Mouse (Mus musculus) midbrain, embryonic 13.5 days (tissue): ENCODE measurements around the gene Zfp648. TPM values are rescaled to one million over a fixed set of nuclear protein-coding genes. Genes with fewer than 3 reads are reported as not detected.

Experiments used
- ATAC-seq: fragments of 200-750 bp; cut with Nextera tagmentation; 2 replicates; pipeline ENCODE4 v1.8.0; 2017; ENCODE audit warnings: mild to moderate bottlenecking, moderate TSS enrichment, moderate library complexity
- H3K27ac ChIP-seq: fragments of 300-500 bp; sonication (generic); 2 replicates; pipeline ENCODE4 v1.5.1; 2015; ENCODE audit warnings: inconsistent platforms, mild to moderate bottlenecking, moderate library complexity
- H3K27me3 ChIP-seq: fragments of 300-500 bp; sonication (generic); 2 replicates; pipeline ENCODE4 v1.6.1; 2015; ENCODE audit warnings: mild to moderate bottlenecking, inconsistent platforms
- H3K36me3 ChIP-seq: fragments of 300-500 bp; sonication (generic); 2 replicates; pipeline ENCODE4 v1.6.1; 2015; ENCODE audit warnings: mild to moderate bottlenecking, inconsistent platforms
- H3K4me1 ChIP-seq: fragments of 300-500 bp; sonication (generic); replicated peaks from 2 replicates; pipeline ENCODE4 v1.6.1; 2015; ENCODE audit warnings: inconsistent platforms
- H3K4me2 ChIP-seq: fragments of 300-500 bp; sonication (generic); replicated peaks from 2 replicates; pipeline ENCODE4 v1.6.1; 2015; ENCODE audit warnings: moderate library complexity, mild to moderate bottlenecking, inconsistent platforms
- H3K4me3 ChIP-seq: fragments of 300-500 bp; sonication (generic); replicated peaks from 2 replicates; pipeline ENCODE4 v1.5.1; 2015; ENCODE audit warnings: mild to moderate bottlenecking, inconsistent platforms
- H3K9ac ChIP-seq: fragments of 300-500 bp; sonication (generic); replicated peaks from 2 replicates; pipeline ENCODE4 v1.6.1; 2015; ENCODE audit warnings: mild to moderate bottlenecking, inconsistent platforms
- H3K9me3 ChIP-seq: fragments of 300-500 bp; sonication (generic); 2 replicates; pipeline ENCODE4 v1.6.1; 2016; ENCODE audit warnings: mild to moderate bottlenecking, inconsistent platforms
- WGBS: fragments of 180-500 bp; shearing (Covaris S2); methylation state at CpG from one replicate; pipeline ENCODE4 v1.1.7; 2015; 5-methylcytosine and 5-hydroxymethylcytosine counted together
- polyA plus RNA-seq: library from polyadenylated mRNA; unstranded; fragments of >200 nt; fragmentation: Nextera tagmentation; extraction: Ambion mirVana; gene quantifications from 2 replicates; pipeline ENCODE4 v1.2.1, GENCODE M21; 2015

Zfp648 gene
- polyA plus RNA-seq, result 0.14 TPM in 1 of 2 replicates, not detected in the other

GRCm38 (mm10) chr1:154200955-154201722, at the start of gene Zfp648:
Gene Zfp648 (plus strand): TSS chr1:154201187.
- ATAC-seq, result no peak
- H3K27me3 ChIP-seq, result peaks cover 46% of the 10 kb centered on the region
- H3K27ac ChIP-seq, result no peak within 1 kb of the TSS
- H3K4me1 ChIP-seq, result peaks cover 10% of the 10 kb centered on the region
- no peak within 1 kb of the TSS for H3K4me3 ChIP-seq
- H3K9me3 ChIP-seq, result no peaks in the 10 kb centered on the region
- no peak within 1 kb of the TSS for H3K9ac ChIP-seq
- 32% methylated on average over 14 of the region's 14 CpGs for WGBS
- no peak within 1 kb of the TSS for H3K4me2 ChIP-seq
- no peaks in the 10 kb centered on the region for H3K36me3 ChIP-seq

GRCm38 (mm10) chr1:154152539-154152938, 48.4 kb upstream of the Zfp648 start:
- Histone ChIP-seq H3K9ac (no peak overlapping the region), H3K27me3 (no peaks in the 10 kb centered on the region), H3K4me2 (no peak overlapping the region), H3K36me3 (no peaks in the 10 kb centered on the region), H3K4me1 (peaks cover 21% of the 10 kb centered on the region), H3K27ac (no peak overlapping the region), H3K4me3 (no peak overlapping the region), H3K9me3 (no peaks in the 10 kb centered on the region)
- no peak for ATAC-seq
- 60% methylated on average over 1 of the region's 1 CpGs for WGBS

- Histone ChIP-seq H3K9me3 (no peaks in the 10 kb centered on the region), H3K27ac (no peak overlapping the region), H3K4me3 (no peak overlapping the region), H3K4me2 (no peak overlapping the region), H3K36me3 (no peaks in the 10 kb centered on the region), H3K4me1 (peaks cover 22% of the 10 kb centered on the region), H3K9ac (no peak overlapping the region), H3K27me3 (no peaks in the 10 kb centered on the region)
- ATAC-seq, result no peak
- WGBS, result 90% methylated on average over 7 of the region's 7 CpGs
Observed at GRCm38 (mm10) chr1:154153800-154154199, 47.2 kb upstream of the Zfp648 start.

- Histone ChIP-seq H3K4me2 (no peak overlapping the region), H3K9ac (no peak overlapping the region), H3K9me3 (no peaks in the 10 kb centered on the region), H3K27me3 (no peaks in the 10 kb centered on the region), H3K27ac (peak overlapping the region; percentile 72), H3K4me3 (no peak overlapping the region), H3K4me1 (peaks cover 13% of the 10 kb centered on the region), H3K36me3 (no peaks in the 10 kb centered on the region)
- peak; percentile 95 for ATAC-seq
- WGBS, result 42% methylated on average over 14 of the region's 14 CpGs
Observed at GRCm38 (mm10) chr1:154156177-154157062, 44.6 kb upstream of the Zfp648 start.

- H3K4me2 ChIP-seq, result no peak overlapping the region
- H3K9ac ChIP-seq, result no peak overlapping the region
- 61% methylated on average over 4 of the region's 4 CpGs for WGBS
- ATAC-seq, result peak; percentile 62
- H3K36me3 ChIP-seq, result no peaks in the 10 kb centered on the region
- no peaks in the 10 kb centered on the region for H3K9me3 ChIP-seq
- no peak overlapping the region for H3K4me3 ChIP-seq
- H3K27me3 ChIP-seq, result no peaks in the 10 kb centered on the region
- H3K4me1 ChIP-seq, result peaks cover 13% of the 10 kb centered on the region
- H3K27ac ChIP-seq, result peak overlapping the region; percentile 72
Observed at GRCm38 (mm10) chr1:154157131-154157530, 43.9 kb upstream of the Zfp648 start.

- 69% methylated on average over 6 of the region's 6 CpGs for WGBS
- H3K36me3 ChIP-seq, result no peaks in the 10 kb centered on the region
- H3K4me2 ChIP-seq, result no peak overlapping the region
- no peak overlapping the region for H3K4me3 ChIP-seq
- H3K27me3 ChIP-seq, result no peaks in the 10 kb centered on the region
- no peaks in the 10 kb centered on the region; the same call in 1 of the 2 replicates for H3K4me1 ChIP-seq
- H3K9me3 ChIP-seq, result no peaks in the 10 kb centered on the region
- no peak overlapping the region for H3K27ac ChIP-seq
- ATAC-seq, result no peak
- no peak overlapping the region for H3K9ac ChIP-seq
Observed at GRCm38 (mm10) chr1:154167696-154168095, 33.3 kb upstream of the Zfp648 start.

GRCm38 (mm10) chr1:154175334-154175733, 25.7 kb upstream of the Zfp648 start:
- 69% methylated on average over 6 of the region's 6 CpGs for WGBS
- Histone ChIP-seq H3K9ac (no peak overlapping the region), H3K4me2 (no peak overlapping the region), H3K4me3 (no peak overlapping the region), H3K36me3 (no peaks in the 10 kb centered on the region), H3K9me3 (no peaks in the 10 kb centered on the region), H3K27me3 (0 out of 2 replicates have a peak, but pooled peaks cover 2% of the 10 kb centered on the region), H3K27ac (no peak overlapping the region), H3K4me1 (no peaks in the 10 kb centered on the region)
- ATAC-seq, result no peak

- no peaks in the 10 kb centered on the region for H3K4me1 ChIP-seq
- no peak overlapping the region for H3K27ac ChIP-seq
- 0 out of 2 replicates have a peak, but pooled peaks cover 4% of the 10 kb centered on the region for H3K27me3 ChIP-seq
- H3K4me2 ChIP-seq, result no peak overlapping the region
- no peak for ATAC-seq
- H3K36me3 ChIP-seq, result no peaks in the 10 kb centered on the region
- H3K4me3 ChIP-seq, result no peak overlapping the region
- WGBS, result 95% methylated on average over 4 of the region's 4 CpGs
- no peak overlapping the region for H3K9ac ChIP-seq
- H3K9me3 ChIP-seq, result no peaks in the 10 kb centered on the region
Observed at GRCm38 (mm10) chr1:154177781-154178180, 23.2 kb upstream of the Zfp648 start.

GRCm38 (mm10) chr1:154178541-154179155, 22.3 kb upstream of the Zfp648 start:
- Histone ChIP-seq H3K9ac (no peak overlapping the region), H3K27ac (no peak overlapping the region), H3K27me3 (0 out of 2 replicates have a peak, but pooled peaks cover 4% of the 10 kb centered on the region), H3K9me3 (no peaks in the 10 kb centered on the region), H3K4me2 (no peak overlapping the region), H3K4me3 (no peak overlapping the region), H3K36me3 (no peaks in the 10 kb centered on the region), H3K4me1 (no peaks in the 10 kb centered on the region)
- WGBS, result 88% methylated on average over 8 of the region's 8 CpGs
- no peak for ATAC-seq

- no peak overlapping the region for H3K4me3 ChIP-seq
- no peak overlapping the region for H3K4me2 ChIP-seq
- H3K9me3 ChIP-seq, result no peaks in the 10 kb centered on the region
- no peaks in the 10 kb centered on the region for H3K4me1 ChIP-seq
- no peaks in the 10 kb centered on the region for H3K36me3 ChIP-seq
- H3K27ac ChIP-seq, result no peak overlapping the region
- 0 out of 2 replicates have a peak, but pooled peaks cover 4% of the 10 kb centered on the region for H3K27me3 ChIP-seq
- peak; percentile 97 for ATAC-seq
- 26% methylated on average over 2 of the region's 2 CpGs for WGBS
- H3K9ac ChIP-seq, result no peak overlapping the region
Observed at GRCm38 (mm10) chr1:154180952-154181351, 20.0 kb upstream of the Zfp648 start.

GRCm38 (mm10) chr1:154182396-154183076, 18.5 kb upstream of the Zfp648 start:
- Histone ChIP-seq H3K27me3 (0 out of 2 replicates have a peak, but pooled peaks cover 4% of the 10 kb centered on the region), H3K27ac (no peak overlapping the region), H3K4me3 (no peak overlapping the region), H3K4me2 (no peak overlapping the region), H3K9ac (no peak overlapping the region), H3K9me3 (no peaks in the 10 kb centered on the region), H3K4me1 (no peaks in the 10 kb centered on the region), H3K36me3 (no peaks in the 10 kb centered on the region)
- WGBS, result 76% methylated on average over 6 of the region's 6 CpGs
- ATAC-seq, result no peak
